Mouse (Mus musculus): ENCODE results near the gene Tor1b.

GRCm38 (mm10) chr2:30913022-30913421, 39.7 kb upstream of the Tor1b start:
- TF ChIP-seq CTCF (IDR thresholded peaks at IDR 0.05; ENCODE audit: control insufficient read depth, insufficient read depth, insufficient read length) = no peak
- TF ChIP-seq CEBPB (IDR thresholded peaks at IDR 0.05; ENCODE audit: low read depth) = no peak
